Mouse (Mus musculus): ENCODE results near the gene Por. TPM values are rescaled to one million over a fixed set of nuclear protein-coding genes. Genes with fewer than 3 reads are reported as not detected.
A peak's percentile ranks its signal among the peaks of the same experiment; 100 is the strongest.

Por gene
- polyA plus RNA-seq, 1 experiment from 2014 or later, result 91.6 TPM

- WGBS, result 81% methylated on average over 4 of the region's 4 CpGs
- no peak for ATAC-seq (ENCODE audit: low FRiP score)
Measured at GRCm38 (mm10) chr5:135659956-135660355, 9.9 kb upstream of the Por start.

GRCm38 (mm10) chr5:135660535-135660934 lies 9.3 kb upstream of the Por start:
- no peak overlapping the region for H3K9ac ChIP-seq (replicated peaks)
- no peaks in the 10 kb centered on the region for H3K27me3 ChIP-seq (replicated peaks)
- no peaks in the 10 kb centered on the region for H3K9me3 ChIP-seq (replicated peaks)
- H3K27ac ChIP-seq (replicated peaks), result no peak overlapping the region
- no peak overlapping the region for H3K4me3 ChIP-seq (replicated peaks)
- ATAC-seq (ENCODE audit: low FRiP score), result no peak
- no peak overlapping the region for H3K4me2 ChIP-seq
- 83% methylated on average over 7 of the region's 7 CpGs for WGBS
- no peaks in the 10 kb centered on the region for H3K36me3 ChIP-seq
- H3K4me1 ChIP-seq, result no peaks in the 10 kb centered on the region

More at GRCm38 (mm10) chr5:135659956-135660355, 9.9 kb upstream of the Por start:
- Histone ChIP-seq H3K4me2 (no peak overlapping the region), H3K4me3 (replicated peaks) (no peak overlapping the region), H3K4me1 (no peaks in the 10 kb centered on the region), H3K27ac (replicated peaks) (no peak overlapping the region), H3K9me3 (replicated peaks) (no peaks in the 10 kb centered on the region), H3K27me3 (replicated peaks) (no peaks in the 10 kb centered on the region), H3K9ac (replicated peaks) (no peak overlapping the region), H3K36me3 (no peaks in the 10 kb centered on the region)

- Histone ChIP-seq H3K27ac (replicated peaks) (no peak overlapping the region), H3K4me2 (no peak overlapping the region), H3K4me1 (0 out of 2 replicates have a peak, but pooled peaks cover 4% of the 10 kb centered on the region), H3K36me3 (no peaks in the 10 kb centered on the region), H3K4me3 (replicated peaks) (no peak overlapping the region), H3K27me3 (replicated peaks) (no peaks in the 10 kb centered on the region), H3K9ac (replicated peaks) (no peak overlapping the region), H3K9me3 (replicated peaks) (no peaks in the 10 kb centered on the region)
- 88% methylated on average over 5 of the region's 5 CpGs for WGBS
- no peak for ATAC-seq (ENCODE audit: low FRiP score)
Measured at GRCm38 (mm10) chr5:135666890-135667289, 2.9 kb upstream of the Por start.

GRCm38 (mm10) chr5:135668071-135668470 lies 1.8 kb upstream of the Por start:
- H3K36me3 ChIP-seq, result no peaks in the 10 kb centered on the region
- no peaks in the 10 kb centered on the region for H3K27me3 ChIP-seq (replicated peaks)
- no peak overlapping the region for H3K27ac ChIP-seq (replicated peaks)
- no peaks in the 10 kb centered on the region for H3K9me3 ChIP-seq (replicated peaks)
- peaks cover 7% of the 10 kb centered on the region for H3K4me1 ChIP-seq
- no peak overlapping the region for H3K4me2 ChIP-seq
- WGBS, result 90% methylated on average over 7 of the region's 7 CpGs
- no peak overlapping the region for H3K9ac ChIP-seq (replicated peaks)
- no peak overlapping the region for H3K4me3 ChIP-seq (replicated peaks)
- ATAC-seq (ENCODE audit: low FRiP score), result no peak

- Histone ChIP-seq H3K4me2 (no peak overlapping the region), H3K9me3 (replicated peaks) (no peaks in the 10 kb centered on the region), H3K4me1 (peaks cover 29% of the 10 kb centered on the region), H3K9ac (replicated peaks) (no peak overlapping the region), H3K4me3 (replicated peaks) (no peak overlapping the region), H3K27ac (replicated peaks) (no peak overlapping the region), H3K27me3 (replicated peaks) (no peaks in the 10 kb centered on the region), H3K36me3 (no peaks in the 10 kb centered on the region)
- no peak for ATAC-seq (ENCODE audit: low FRiP score)
- WGBS, result 86% methylated on average over 2 of the region's 2 CpGs
Measured at GRCm38 (mm10) chr5:135670881-135671280, 1.0 kb downstream of the Por start.

GRCm38 (mm10) chr5:135672509-135672908 lies 2.7 kb downstream of the Por start:
- no peaks in the 10 kb centered on the region for H3K9me3 ChIP-seq (replicated peaks)
- no peaks in the 10 kb centered on the region for H3K36me3 ChIP-seq
- peaks cover 32% of the 10 kb centered on the region for H3K4me1 ChIP-seq
- H3K4me3 ChIP-seq (replicated peaks), result no peak overlapping the region
- no peak for ATAC-seq (ENCODE audit: low FRiP score)
- H3K27ac ChIP-seq (replicated peaks), result no peak overlapping the region
- WGBS, result 75% methylated on average over 4 of the region's 4 CpGs
- no peaks in the 10 kb centered on the region for H3K27me3 ChIP-seq (replicated peaks)
- H3K4me2 ChIP-seq, result no peak overlapping the region
- H3K9ac ChIP-seq (replicated peaks), result no peak overlapping the region

GRCm38 (mm10) chr5:135672980-135673379 lies 3.1 kb downstream of the Por start:
- WGBS, result 48% methylated on average over 5 of the region's 5 CpGs
- H3K9ac ChIP-seq (replicated peaks), result no peak overlapping the region
- H3K9me3 ChIP-seq (replicated peaks), result no peaks in the 10 kb centered on the region
- H3K4me1 ChIP-seq, result peaks cover 32% of the 10 kb centered on the region
- no peak for ATAC-seq (ENCODE audit: low FRiP score)
- H3K4me3 ChIP-seq (replicated peaks), result no peak overlapping the region
- H3K36me3 ChIP-seq, result no peaks in the 10 kb centered on the region
- H3K4me2 ChIP-seq, result no peak overlapping the region
- 0 out of 2 replicates have a peak overlapping the region, but pooled peaks have one; percentile 6 for H3K27ac ChIP-seq (replicated peaks)
- H3K27me3 ChIP-seq (replicated peaks), result no peaks in the 10 kb centered on the region

GRCm38 (mm10) chr5:135674349-135674775 lies 4.5 kb downstream of the Por start:
- WGBS, result 20% methylated on average over 3 of the region's 3 CpGs
- Histone ChIP-seq H3K9me3 (replicated peaks) (no peaks in the 10 kb centered on the region), H3K4me2 (peak overlapping the region; percentile 41), H3K27me3 (replicated peaks) (no peaks in the 10 kb centered on the region), H3K36me3 (no peaks in the 10 kb centered on the region), H3K9ac (replicated peaks) (no peak overlapping the region), H3K27ac (replicated peaks) (peak overlapping the region; percentile 75), H3K4me1 (peaks cover 32% of the 10 kb centered on the region), H3K4me3 (replicated peaks) (no peak overlapping the region)
- ATAC-seq (ENCODE audit: low FRiP score), result peak; percentile 55

- 0% methylated on average over 11 of the region's 11 CpGs for WGBS
Measured at GRCm38 (mm10) chr5:135674821-135675220, 5.0 kb downstream of the Por start.

GRCm38 (mm10) chr5:135676696-135677095 lies 6.9 kb downstream of the Por start:
- Histone ChIP-seq H3K27me3 (replicated peaks) (no peaks in the 10 kb centered on the region), H3K27ac (replicated peaks) (no peak overlapping the region), H3K9ac (replicated peaks) (no peak overlapping the region), H3K4me1 (peaks cover 30% of the 10 kb centered on the region), H3K4me3 (replicated peaks) (no peak overlapping the region), H3K9me3 (replicated peaks) (no peaks in the 10 kb centered on the region), H3K36me3 (no peaks in the 10 kb centered on the region), H3K4me2 (no peak overlapping the region)
- 86% methylated on average over 3 of the region's 3 CpGs for WGBS
- ATAC-seq (ENCODE audit: low FRiP score), result no peak

More at GRCm38 (mm10) chr5:135674821-135675220, 5.0 kb downstream of the Por start:
- Histone ChIP-seq H3K4me2 (peak overlapping the region; percentile 41), H3K9me3 (replicated peaks) (no peaks in the 10 kb centered on the region), H3K4me3 (replicated peaks) (no peak overlapping the region), H3K4me1 (peaks cover 30% of the 10 kb centered on the region), H3K27ac (replicated peaks) (peak overlapping the region; percentile 75), H3K9ac (replicated peaks) (no peak overlapping the region), H3K27me3 (replicated peaks) (no peaks in the 10 kb centered on the region), H3K36me3 (no peaks in the 10 kb centered on the region)
- peak; percentile 88 for ATAC-seq (ENCODE audit: low FRiP score)

- Histone ChIP-seq H3K9me3 (replicated peaks) (no peaks in the 10 kb centered on the region), H3K4me2 (no peak overlapping the region), H3K9ac (replicated peaks) (no peak overlapping the region), H3K27ac (replicated peaks) (no peak overlapping the region), H3K4me3 (replicated peaks) (no peak overlapping the region), H3K36me3 (no peaks in the 10 kb centered on the region), H3K4me1 (peaks cover 31% of the 10 kb centered on the region), H3K27me3 (replicated peaks) (no peaks in the 10 kb centered on the region)
- 89% methylated on average over 2 of the region's 2 CpGs for WGBS
- no peak for ATAC-seq (ENCODE audit: low FRiP score)
Measured at GRCm38 (mm10) chr5:135677251-135677650, 7.4 kb downstream of the Por start.

GRCm38 (mm10) chr5:135678481-135678880 lies 8.6 kb downstream of the Por start:
- Histone ChIP-seq H3K9me3 (replicated peaks) (no peaks in the 10 kb centered on the region), H3K27ac (replicated peaks) (no peak overlapping the region), H3K9ac (replicated peaks) (no peak overlapping the region), H3K36me3 (no peaks in the 10 kb centered on the region), H3K4me1 (peaks cover 26% of the 10 kb centered on the region), H3K4me2 (no peak overlapping the region), H3K4me3 (replicated peaks) (no peak overlapping the region), H3K27me3 (replicated peaks) (no peaks in the 10 kb centered on the region)
- 94% methylated on average over 6 of the region's 6 CpGs for WGBS
- no peak for ATAC-seq (ENCODE audit: low FRiP score)

All from neural tube, embryonic 15.5 days (tissue).